Mouse (Mus musculus) heart, adult 2 months (tissue): ENCODE measurements at regions not wholly inside any gene's neighbourhood (a gene's known extent, or its start where the extent isn't known, plus 50 kb on each side); places are given as distances from the start of the nearest gene placed in this dataset.

Source experiments
- DNase-seq, 2 experiments: peaks; one replicate each; pipeline ENCODE4 v3.0.0; 2021
- H3K27ac ChIP-seq: fragments of 200-600 bp; 2 replicates; pipeline ENCODE4 v1.8.1; 2022
- H3K27me3 ChIP-seq: fragments of 200-500 bp; 2 replicates; pipeline ENCODE4 v1.6.1; 2012; ENCODE audit warnings: mild to moderate bottlenecking, low read length, inconsistent platforms, mixed read lengths; ENCODE audit not compliant: control insufficient read depth, insufficient read depth
- H3K36me3 ChIP-seq: fragments of 200-500 bp; 2 replicates; pipeline ENCODE4 v1.6.1; 2012; ENCODE audit warnings: low read length, inconsistent platforms; ENCODE audit not compliant: control insufficient read depth, insufficient read depth
- H3K4me1 ChIP-seq: fragments of 200-500 bp; 2 replicates; pipeline ENCODE4 v1.6.1; 2011; ENCODE audit warnings: low read length; ENCODE audit not compliant: control insufficient read depth, insufficient read depth
- H3K4me3 ChIP-seq: fragments of 200-600 bp; 2 replicates; pipeline ENCODE4 v1.8.1; 2022
- H3K79me2 ChIP-seq: fragments of 200-500 bp; replicated peaks from 2 replicates; pipeline ENCODE4 v1.6.1; 2012; ENCODE audit warnings: mild to moderate bottlenecking, inconsistent platforms, low read length, moderate library complexity, mixed read lengths; ENCODE audit not compliant: control insufficient read depth, insufficient read depth
- H3K9ac ChIP-seq: fragments of 200-500 bp; 2 replicates; pipeline ENCODE4 v1.6.1; 2012; ENCODE audit warnings: low read depth, mild to moderate bottlenecking, control low read depth, inconsistent platforms, low read length, mixed read lengths
- CTCF ChIP-seq: fragments of 200-600 bp; IDR thresholded peaks from 2 replicates; pipeline ENCODE4 v1.8.1; 2022; ENCODE audit warnings: antibody characterized with exemption, mild to moderate bottlenecking, moderate library complexity
- EP300 ChIP-seq: fragments of 200-500 bp; IDR thresholded peaks from 2 replicates; pipeline ENCODE4 v1.6.1; 2011; ENCODE audit warnings: low read depth, low read length, control low read depth; ENCODE audit not compliant: insufficient read depth
- POLR2A ChIP-seq: fragments of 200-500 bp; IDR thresholded peaks from 2 replicates; pipeline ENCODE4 v1.6.1; 2011; ENCODE audit warnings: mild to moderate bottlenecking, low read depth, low read length, control low read depth; ENCODE audit not compliant: insufficient read depth
- WGBS: fragments of 180-500 bp; shearing (Covaris S2); methylation state at CpG from one replicate; pipeline ENCODE4 v1.1.7; 2018; 5-methylcytosine and 5-hydroxymethylcytosine counted together
- intact Hi-C: fragments of 180-260 bp; cut with DNase I; formaldehyde crosslinking; loops from one replicate; pipeline ENCODE4 v1.15.1; 2025
- microRNA-seq, 2 experiments: library from miRNA; unstranded; fragments of <30 nt; microRNA quantifications; one replicate each; pipeline ENCODE4 v1.2.0; 2021

DNA sequence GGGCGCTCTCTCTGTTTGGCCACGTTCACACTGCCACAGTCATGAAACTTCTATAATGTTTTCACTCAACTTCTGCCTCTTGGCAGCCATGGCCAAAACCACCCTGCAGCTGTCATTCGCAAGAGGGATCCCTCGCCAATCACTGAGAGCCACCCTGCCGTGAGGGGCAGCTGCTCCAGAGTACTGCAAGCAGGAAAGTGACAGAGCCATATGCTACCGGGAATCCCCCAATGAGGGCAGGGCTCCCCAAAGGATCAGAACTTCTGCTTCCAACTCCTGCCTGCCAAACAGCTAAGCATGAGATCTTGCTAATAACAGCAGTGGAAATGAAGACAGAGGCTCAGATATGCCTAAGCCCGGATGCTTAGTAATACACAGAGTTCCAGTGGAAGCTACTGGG is 52.0 kb upstream of the Man2a1 start:
- 52% methylated on average over 7 of the region's 7 CpGs for WGBS
- intact Hi-C loops = no loop called here
- Histone ChIP-seq H3K36me3 (no peaks in the 10 kb centered on the region), H3K27ac (no peak overlapping the region), H3K4me1 (no peaks in the 10 kb centered on the region), H3K9ac (no peak overlapping the region), H3K79me2 (no peaks in the 10 kb centered on the region), H3K4me3 (no peak overlapping the region), H3K27me3 (no peaks in the 10 kb centered on the region)
- TF ChIP-seq CTCF (no peak), POLR2A (no peak), EP300 (no peak)
- DNase-seq = no peak

DNA sequence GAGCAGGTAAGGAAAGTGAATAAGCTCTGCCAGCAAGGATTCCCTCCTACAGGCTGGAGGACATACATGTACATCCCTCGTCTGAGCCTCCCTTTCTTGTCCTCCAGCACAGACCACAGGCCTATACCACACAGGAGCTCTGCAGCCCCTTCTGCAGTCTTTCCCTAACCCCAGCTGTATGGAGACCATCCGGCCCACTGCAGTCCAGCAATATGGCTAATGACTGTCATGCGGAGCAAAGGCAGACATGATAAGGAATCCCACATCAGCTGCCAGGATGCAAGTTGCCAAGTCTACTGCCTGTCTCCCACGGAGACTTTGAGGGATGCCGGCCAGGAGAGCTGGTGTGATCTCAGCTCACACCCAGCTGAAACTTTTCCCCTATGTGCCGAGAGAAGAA is 50.5 kb upstream of the Man2a1 start:
- no peak for TF ChIP-seq POLR2A
- no peak for TF ChIP-seq CTCF
- no peak for TF ChIP-seq EP300
- H3K27me3 ChIP-seq = no peaks in the 10 kb centered on the region

More for the DNA sequence above, 50.5 kb upstream of the Man2a1 start:
- 38% methylated on average over 6 of the region's 6 CpGs for WGBS
- no peaks in the 10 kb centered on the region for H3K36me3 ChIP-seq
- H3K79me2 ChIP-seq = no peaks in the 10 kb centered on the region
- no peak overlapping the region for H3K4me3 ChIP-seq
- H3K4me1 ChIP-seq = no peaks in the 10 kb centered on the region
- DNase-seq = no peak
- H3K27ac ChIP-seq = no peak overlapping the region
- intact Hi-C loops = no loop called here
- no peak overlapping the region for H3K9ac ChIP-seq

Small RNA genes in the stretch of these regions (microRNA-seq; reads per million reads assigned to microRNA genes)
- 0 reads per million in 2 experiments for gene Mir6420
